Mouse (Mus musculus) midbrain, postnatal 0 days (tissue): ENCODE measurements at regions not wholly inside any gene's neighbourhood (a gene's known extent, or its start where the extent isn't known, plus 50 kb on each side); places are given as distances from the start of the nearest gene placed in this dataset.
"Not testable (repeated sequence)": the region's sequence is repeated elsewhere in the genome, so short reads cannot be mapped to it uniquely, and the experiment has no call there.

Experiments used
- ATAC-seq: fragments of 200-750 bp; cut with Nextera tagmentation; 2 replicates; pipeline ENCODE4 v1.8.0; 2017; ENCODE audit warnings: moderate number of reproducible peaks, mild to moderate bottlenecking, moderate TSS enrichment, moderate library complexity; ENCODE audit not compliant: low FRiP score
- DNase-seq: peaks from one replicate; pipeline ENCODE4 v3.0.0-alpha.2; 2015; ENCODE audit warnings: low spot score
- H3K27ac ChIP-seq: fragments of 300-500 bp; sonication (generic); 2 replicates; pipeline ENCODE4 v1.5.1; 2014; ENCODE audit warnings: low read depth, mild to moderate bottlenecking, low read length, mixed read lengths
- H3K27me3 ChIP-seq: fragments of 300-500 bp; sonication (generic); 2 replicates; pipeline ENCODE4 v1.6.1; 2014; ENCODE audit warnings: low read length, control low read depth, mixed read lengths; ENCODE audit not compliant: insufficient read depth
- H3K36me3 ChIP-seq: fragments of 300-500 bp; sonication (generic); 2 replicates; pipeline ENCODE4 v1.6.1; 2014; ENCODE audit warnings: low read length, control low read depth, mixed read lengths; ENCODE audit not compliant: insufficient read depth
- H3K4me1 ChIP-seq: fragments of 300-500 bp; sonication (generic); 2 replicates; pipeline ENCODE4 v1.6.1; 2014; ENCODE audit warnings: mild to moderate bottlenecking, control low read depth, antibody characterized with exemption, low read length, mixed read lengths; ENCODE audit not compliant: insufficient read depth
- H3K4me2 ChIP-seq: fragments of 300-500 bp; sonication (generic); 2 replicates; pipeline ENCODE4 v1.6.1; 2014; ENCODE audit warnings: low read depth, mild to moderate bottlenecking, low read length, mixed read lengths; ENCODE audit not compliant: poor library complexity, severe bottlenecking
- H3K4me3 ChIP-seq: fragments of 300-500 bp; sonication (generic); 2 replicates; pipeline ENCODE4 v1.5.1; 2014; ENCODE audit warnings: low read depth, mild to moderate bottlenecking, low read length, moderate library complexity
- H3K9ac ChIP-seq: fragments of 300-500 bp; sonication (generic); replicated peaks from 2 replicates; pipeline ENCODE4 v1.6.1; 2014; ENCODE audit warnings: mild to moderate bottlenecking, low read length, moderate library complexity, mixed read lengths; ENCODE audit not compliant: poor library complexity, severe bottlenecking
- H3K9me3 ChIP-seq: fragments of 300-500 bp; sonication (generic); 2 replicates; pipeline ENCODE4 v1.6.1; 2016; ENCODE audit warnings: low read length, control low read depth
- CTCF ChIP-seq: IDR thresholded peaks from 2 replicates; pipeline ENCODE4 v1.5.1; 2016; ENCODE audit warnings: antibody characterized with exemption, mild to moderate bottlenecking
- WGBS: fragments of 180-500 bp; shearing (Covaris S2); extraction: QIAGEN DNeasy Blood & Tissue Kit; methylation state at CpG from one replicate; pipeline ENCODE4 v1.1.7; 2014; 5-methylcytosine and 5-hydroxymethylcytosine counted together

DNA sequence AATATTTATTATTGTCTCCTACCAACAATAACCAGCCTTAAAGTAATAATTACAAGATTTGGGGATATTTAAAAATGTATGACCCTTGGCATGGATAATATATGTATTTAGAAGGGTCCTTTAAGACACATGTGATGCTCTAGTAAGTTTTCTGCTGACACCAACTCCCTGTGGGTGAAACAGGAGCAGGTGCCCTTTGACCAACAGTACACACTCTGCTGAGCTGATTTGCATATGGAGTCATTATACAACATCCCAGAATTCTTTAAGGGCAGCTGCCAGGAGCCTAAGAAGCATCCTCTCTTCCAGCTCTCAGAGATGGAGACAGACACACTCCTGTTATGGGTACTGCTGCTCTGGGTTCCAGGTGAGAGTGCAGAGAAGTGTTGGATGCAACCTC, 274.1 kb downstream of the Rpia start:
- TF ChIP-seq CTCF: no peak
- DNase-seq (no peak), ATAC-seq (no peak)
- Histone ChIP-seq H3K4me2 (no peak overlapping the region), H3K27ac (no peak overlapping the region), H3K9ac (no peak overlapping the region), H3K36me3 (no peaks in the 10 kb centered on the region), H3K27me3 (no peaks in the 10 kb centered on the region), H3K4me1 (no peaks in the 10 kb centered on the region), H3K4me3 (no peak overlapping the region), H3K9me3 (no peaks in the 10 kb centered on the region)

- no peak overlapping the region for H3K9ac ChIP-seq
- TF ChIP-seq CTCF: peak; percentile 32
- no peak; the same call in 1 of the 2 replicates for ATAC-seq
Measured at GRCm38 (mm10) chr6:70468623-70469479, 323.2 kb downstream of the Rpia start.

GRCm38 (mm10) chr6:70457279-70457678, 334.8 kb downstream of the Rpia start:
- 89% methylated on average over 3 of the region's 3 CpGs for WGBS
- H3K4me3 ChIP-seq: no peak overlapping the region
- H3K9me3 ChIP-seq: no peaks in the 10 kb centered on the region
- no peak for ATAC-seq
- H3K4me2 ChIP-seq: no peak overlapping the region
- no peak for TF ChIP-seq CTCF
- DNase-seq: no peak
- H3K27ac ChIP-seq: no peak overlapping the region
- no peak overlapping the region for H3K9ac ChIP-seq
- H3K27me3 ChIP-seq: no peaks in the 10 kb centered on the region
- no peaks in the 10 kb centered on the region for H3K4me1 ChIP-seq
- H3K36me3 ChIP-seq: no peaks in the 10 kb centered on the region

More at GRCm38 (mm10) chr6:70468623-70469479, 323.2 kb downstream of the Rpia start:
- peak; percentile 67 for DNase-seq
- no peaks in the 10 kb centered on the region for H3K36me3 ChIP-seq
- 83% methylated on average over 1 of the region's 1 CpGs for WGBS
- no peaks in the 10 kb centered on the region for H3K27me3 ChIP-seq
- no peak overlapping the region for H3K27ac ChIP-seq
- no peaks in the 10 kb centered on the region for H3K9me3 ChIP-seq
- H3K4me3 ChIP-seq: no peak overlapping the region
- H3K4me2 ChIP-seq: no peak overlapping the region
- H3K4me1 ChIP-seq: no peaks in the 10 kb centered on the region

- H3K27ac ChIP-seq, H3K4me1 ChIP-seq, ATAC-seq, H3K36me3 ChIP-seq, DNase-seq, H3K4me2 ChIP-seq, H3K9ac ChIP-seq, H3K9me3 ChIP-seq, H3K27me3 ChIP-seq, H3K4me3 ChIP-seq: not testable (repeated sequence)
- WGBS: 81% methylated on average over 2 of the region's 2 CpGs
Measured at GRCm38 (mm10) chr6:70434739-70435138, 357.3 kb downstream of the Rpia start.

GRCm38 (mm10) chr6:70406290-70406689, 385.7 kb downstream of the Rpia start:
- not testable (repeated sequence) for H3K4me1 ChIP-seq, H3K27me3 ChIP-seq, H3K4me2 ChIP-seq, H3K9me3 ChIP-seq, DNase-seq, H3K36me3 ChIP-seq, H3K4me3 ChIP-seq, ATAC-seq, H3K27ac ChIP-seq, H3K9ac ChIP-seq
- 94% methylated on average over 3 of the region's 3 CpGs for WGBS

GRCm38 (mm10) chr6:70389850-70390249, 402.2 kb downstream of the Rpia start:
- not testable (repeated sequence) for H3K4me1 ChIP-seq, H3K9ac ChIP-seq, H3K4me3 ChIP-seq, H3K9me3 ChIP-seq, H3K27ac ChIP-seq, H3K36me3 ChIP-seq, H3K27me3 ChIP-seq, H3K4me2 ChIP-seq, DNase-seq
- ATAC-seq: 0 out of 2 replicates have a peak, but pooled peaks have one; percentile 34

- not testable (repeated sequence) for H3K9me3 ChIP-seq, H3K36me3 ChIP-seq, H3K27ac ChIP-seq, H3K4me1 ChIP-seq, H3K27me3 ChIP-seq, H3K4me2 ChIP-seq, DNase-seq, H3K9ac ChIP-seq, H3K4me3 ChIP-seq, ATAC-seq
- no CpG with 5 or more reads among the region's 1 CpGs for WGBS
Measured at GRCm38 (mm10) chr6:70386396-70386795, 405.6 kb downstream of the Rpia start.

GRCm38 (mm10) chr6:70379339-70379738, 412.7 kb downstream of the Rpia start:
- H3K9me3 ChIP-seq, H3K4me1 ChIP-seq, H3K9ac ChIP-seq, H3K4me3 ChIP-seq, DNase-seq, H3K4me2 ChIP-seq, ATAC-seq, H3K27me3 ChIP-seq, H3K36me3 ChIP-seq, H3K27ac ChIP-seq: not testable (repeated sequence)
- WGBS: 87% methylated on average over 2 of the region's 2 CpGs

DNA sequence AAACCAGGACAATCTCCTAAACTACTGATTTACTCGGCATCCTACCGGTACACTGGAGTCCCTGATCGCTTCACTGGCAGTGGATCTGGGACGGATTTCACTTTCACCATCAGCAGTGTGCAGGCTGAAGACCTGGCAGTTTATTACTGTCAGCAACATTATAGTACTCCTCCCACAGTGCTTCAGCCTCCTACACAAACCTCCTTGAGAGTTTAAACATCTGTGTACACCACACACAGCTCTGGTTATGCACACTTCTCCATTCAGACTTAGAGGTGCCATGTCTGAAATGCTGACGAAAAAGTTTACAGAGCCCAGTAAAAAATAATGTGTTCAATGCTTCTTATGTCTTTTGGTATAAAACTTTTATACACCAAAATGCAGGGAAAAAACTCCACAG, 420.2 kb downstream of the Rpia start:
- not testable (repeated sequence) for DNase-seq, H3K36me3 ChIP-seq, H3K4me2 ChIP-seq, H3K4me1 ChIP-seq, ATAC-seq, H3K27me3 ChIP-seq, H3K9me3 ChIP-seq, H3K27ac ChIP-seq, H3K4me3 ChIP-seq, H3K9ac ChIP-seq
- 90% methylated on average over 5 of the region's 5 CpGs for WGBS
